Comparison of ENCODE assay signal across 19 mouse cellular contexts in genomic region chr1:193311596-193311995, GRCm38 (mm10). TPM values are rescaled to one million over a fixed set of nuclear protein-coding genes. Genes with fewer than 3 reads are reported as not detected.
DNase-seq lines count a peak whose midpoint lies in the region; ATAC-seq lines count a peak whose summit lies in the region.
"Had no signal": no experiment of that assay in that cellular context is flagged by ENCODE, and none has a peak within 500 bp of the region (broad histone marks: within the 10 kb centered on the region; RNA-seq: fewer than 3 reads in every experiment).

No protein-coding gene starts in this region.

- no peak overlapping the region for H3K4me2 ChIP-seq in kidney, embryonic 14.5 days (replicated peaks; ENCODE audit: low read depth, low read length)
- peak overlapping the region; percentile 26 for H3K4me2 ChIP-seq in liver, embryonic 16.5 days (ENCODE audit: low read depth, low read length)
- H3K4me2 ChIP-seq in forebrain, embryonic 16.5 days (ENCODE audit: low read length): no peak overlapping the region
- H3K4me2 ChIP-seq: embryonic facial prominence, embryonic 12.5 days; heart, embryonic 15.5 days; lung, embryonic 14.5 days had no signal

- no peak overlapping the region for H3K27ac ChIP-seq in kidney, embryonic 14.5 days (ENCODE audit: low read depth, low read length)
- peak overlapping the region; percentile 67 for H3K27ac ChIP-seq in liver, embryonic 16.5 days (ENCODE audit: low read length)
- no peak overlapping the region for H3K27ac ChIP-seq in forebrain, embryonic 16.5 days (ENCODE audit: low read length)
- H3K27ac ChIP-seq: embryonic facial prominence, embryonic 12.5 days; heart, embryonic 15.5 days; hindbrain, embryonic 10.5 days; limb, embryonic 10.5 days had no signal

- H3K36me3 ChIP-seq in kidney, embryonic 14.5 days (ENCODE audit: control insufficient read depth, insufficient read depth, low read length): no peaks in the 10 kb centered on the region
- H3K36me3 ChIP-seq in liver, embryonic 16.5 days (ENCODE audit: control insufficient read depth, insufficient read depth): no peaks in the 10 kb centered on the region
- H3K36me3 ChIP-seq in forebrain, embryonic 16.5 days (ENCODE audit: control insufficient read depth, insufficient read depth): no peaks in the 10 kb centered on the region
- H3K36me3 ChIP-seq: embryonic facial prominence, embryonic 12.5 days; heart, embryonic 15.5 days; hindbrain, embryonic 10.5 days; limb, embryonic 10.5 days had no signal

- 0 out of 2 replicates have a peak, but pooled peaks cover 3% of the 10 kb centered on the region for H3K4me1 ChIP-seq in kidney, embryonic 14.5 days (ENCODE audit: control insufficient read depth, insufficient read depth, low read length)
- H3K4me1 ChIP-seq in liver, embryonic 16.5 days (ENCODE audit: control insufficient read depth, low read depth, low read length): no peaks in the 10 kb centered on the region; the same call in 1 of the 2 replicates
- peaks cover 11% of the 10 kb centered on the region; the same call in 1 of the 2 replicates for H3K4me1 ChIP-seq in forebrain, embryonic 16.5 days (replicated peaks; ENCODE audit: control insufficient read depth, insufficient read depth, low read length)
- H3K4me1 ChIP-seq: embryonic facial prominence, embryonic 12.5 days had no signal

- no peak overlapping the region for H3K9ac ChIP-seq in kidney, embryonic 14.5 days (ENCODE audit: low read depth, low read length)
- H3K9ac ChIP-seq in liver, embryonic 16.5 days (ENCODE audit: low read depth, low read length): no peak overlapping the region
- no peak overlapping the region for H3K9ac ChIP-seq in forebrain, embryonic 16.5 days (replicated peaks; ENCODE audit: low read depth, low read length)
- H3K9ac ChIP-seq: embryonic facial prominence, embryonic 12.5 days; forebrain, postnatal 0 days; heart, embryonic 15.5 days; lung, embryonic 14.5 days had no signal

- ATAC-seq in kidney, embryonic 14.5 days (ENCODE audit: low FRiP score, low TSS enrichment): no peak
- peak; percentile 84 for ATAC-seq in liver, embryonic 16.5 days (ENCODE audit: low read depth)
- ATAC-seq in forebrain, embryonic 16.5 days: no peak
- ATAC-seq in CD4-positive, CD25-positive, alpha-beta regulatory T cell, adult 4 months: no peak
- ATAC-seq: forebrain, postnatal 0 days had no signal

- no peaks in the 10 kb centered on the region for H3K27me3 ChIP-seq in kidney, embryonic 14.5 days (ENCODE audit: control insufficient read depth, insufficient read depth, low read length)
- no peaks in the 10 kb centered on the region for H3K27me3 ChIP-seq in liver, embryonic 16.5 days (ENCODE audit: control insufficient read depth, insufficient read depth, low read depth, low read length)
- H3K27me3 ChIP-seq in forebrain, embryonic 16.5 days (replicated peaks; ENCODE audit: control insufficient read depth, insufficient read depth, low read length): no peaks in the 10 kb centered on the region
- H3K27me3 ChIP-seq: embryonic facial prominence, embryonic 12.5 days; heart, embryonic 15.5 days had no signal

- no peak overlapping the region for H3K4me3 ChIP-seq in kidney, embryonic 14.5 days (ENCODE audit: low read length)
- H3K4me3 ChIP-seq in liver, embryonic 16.5 days (ENCODE audit: low read depth, low read length): no peak overlapping the region
- no peak overlapping the region for H3K4me3 ChIP-seq in forebrain, embryonic 16.5 days (replicated peaks; ENCODE audit: low read length)
- H3K4me3 ChIP-seq: embryonic facial prominence, embryonic 12.5 days; heart, embryonic 15.5 days; hindbrain, embryonic 10.5 days; limb, embryonic 10.5 days had no signal

- WGBS in kidney, embryonic 14.5 days: 43% methylated on average over 1 of the region's 1 CpGs
- WGBS in liver, embryonic 16.5 days (ENCODE audit: insufficient replicate concordance): 32% methylated on average over 1 of the region's 1 CpGs
- WGBS in forebrain, embryonic 16.5 days: 89% methylated on average over 1 of the region's 1 CpGs

- no peaks in the 10 kb centered on the region for H3K9me3 ChIP-seq in kidney, embryonic 14.5 days (ENCODE audit: control insufficient read depth, low read length)
- H3K9me3 ChIP-seq in liver, embryonic 16.5 days (replicated peaks; ENCODE audit: control insufficient read depth, low read length): no peaks in the 10 kb centered on the region
- no peaks in the 10 kb centered on the region for H3K9me3 ChIP-seq in forebrain, embryonic 16.5 days (ENCODE audit: control insufficient read depth, low read length)
- H3K9me3 ChIP-seq: embryonic facial prominence, embryonic 12.5 days; heart, embryonic 15.5 days; hindbrain, embryonic 10.5 days; limb, embryonic 10.5 days had no signal

- DNase-seq in kidney, adult 11 months: peak; percentile 87
- DNase-seq in kidney, adult 9 months: peak; percentile 94
- DNase-seq in kidney, postnatal 4 days: peak; percentile 39 to 66
- DNase-seq in MN1 (ENCODE audit: low spot score): no peak
- DNase-seq: cerebellum, adult 8-10 months; forebrain, postnatal 0 days; heart, adult 11 months; layer of hippocampus, postnatal 36 days; lung, embryonic 14.5 days; right cerebral cortex, postnatal 25 days; thymus, postnatal 14 days had no signal

RNA-seq across cellular contexts. Expression of gene G0s2, which starts 38.6 kb away (rescaled TPM):
- 17.9 and 26.5 TPM in 2 replicates for polyA plus RNA-seq in kidney, embryonic 14.5 days (2014; fragmentation: Nextera tagmentation; extraction: Ambion mirVana)
- 179 and 180 TPM in 2 replicates for polyA plus RNA-seq in liver, embryonic 16.5 days (2015; fragmentation: Nextera tagmentation; extraction: Ambion mirVana)
- 3.6 TPM in 2 replicates for polyA plus RNA-seq in forebrain, embryonic 16.5 days (2015; fragmentation: Nextera tagmentation; extraction: Ambion mirVana)
- polyA plus RNA-seq in CD4-positive, CD25-positive, alpha-beta regulatory T cell, adult 4 months (2017; shearing (Covaris generic)): 1 to 10 TPM; 1.1 to 1.5 TPM

RNA-seq across cellular contexts. Expression of gene Hsd11b1, which starts 47.7 kb away (rescaled TPM):
- polyA plus RNA-seq in kidney, embryonic 14.5 days (2014; fragmentation: Nextera tagmentation; extraction: Ambion mirVana): 0.46 and 1.6 TPM in 2 replicates
- polyA plus RNA-seq in liver, embryonic 16.5 days (2015; fragmentation: Nextera tagmentation; extraction: Ambion mirVana): 26.5 and 40.3 TPM in 2 replicates
- 0.42 and 1.1 TPM in 2 replicates for polyA plus RNA-seq in forebrain, embryonic 16.5 days (2015; fragmentation: Nextera tagmentation; extraction: Ambion mirVana)
- polyA plus RNA-seq in CD4-positive, CD25-positive, alpha-beta regulatory T cell, adult 4 months (2017; shearing (Covaris generic)): 100 to 1,000 TPM; 171 to 174 TPM
- polyA plus RNA-seq: hindbrain, embryonic 10.5 days; limb, embryonic 10.5 days had no signal

RNA-seq across cellular contexts. Expression of gene Camk1g, which starts 58.5 kb away (rescaled TPM):
- polyA plus RNA-seq in kidney, embryonic 14.5 days (2014; fragmentation: Nextera tagmentation; extraction: Ambion mirVana): 10.2 and 13.4 TPM in 2 replicates
- 0.23 and 0.33 TPM in 2 replicates for polyA plus RNA-seq in liver, embryonic 16.5 days (2015; fragmentation: Nextera tagmentation; extraction: Ambion mirVana)
- 49.9 and 51.9 TPM in 2 replicates for polyA plus RNA-seq in forebrain, embryonic 16.5 days (2015; fragmentation: Nextera tagmentation; extraction: Ambion mirVana)
- polyA plus RNA-seq in CD4-positive, CD25-positive, alpha-beta regulatory T cell, adult 4 months (2017; shearing (Covaris generic)): not detected

Comparison
In these comparisons a context has a peak if more than half of its experiments do, and no peak if none do; other contexts are left out.
1. RNA of gene Hsd11b1, which starts 47.7 kb away (polyA plus RNA-seq): 171 to 174 TPM in CD4-positive, CD25-positive, alpha-beta regulatory T cell, adult 4 months and 26.5 to 40.3 TPM in liver, embryonic 16.5 days; 0.46 to 1.6 TPM in kidney, embryonic 14.5 days and 0.42 to 1.1 TPM in forebrain, embryonic 16.5 days; every median in the first group is over 10 times any median in the second.